Mouse (Mus musculus): Measurements from ENCODE around the gene Myl9. TPM values are rescaled to one million over a fixed set of nuclear protein-coding genes. Genes with fewer than 3 reads are reported as not detected.

The Myl9 gene
- polyA plus RNA-seq, 1 experiment: 442 TPM

GRCm38 (mm10) chr2:156765593-156765992, 9.6 kb upstream of the Myl9 start:
- TF ChIP-seq SRF (IDR thresholded peaks at IDR 0.05; ENCODE audit: control insufficient read depth, insufficient read length, low read depth) (no peak), MYOG (IDR thresholded peaks at IDR 0.05; ENCODE audit: control insufficient read depth in 1 of 3, insufficient read depth in 1 of 3, insufficient read length in 2 of 3, low read depth in 2 of 3) (peak in 1 of 3 experiments; percentile 26), CEBPB (IDR thresholded peaks at IDR 0.05; ENCODE audit: insufficient read depth, poor library complexity, severe bottlenecking) (no peak), POLR2AphosphoS2 (IDR thresholded peaks at IDR 0.05; ENCODE audit: insufficient read length, low read depth) (peak; percentile 63), E2F4 (IDR thresholded peaks at IDR 0.05; ENCODE audit: insufficient read depth) (no peak), REST (IDR thresholded peaks at IDR 0.05; ENCODE audit: insufficient read depth, insufficient read length) (no peak), MYOD1 (IDR thresholded peaks at IDR 0.05; ENCODE audit: control insufficient read depth in 1 of 3, insufficient read length in 2 of 3, low read depth in 2 of 3) (peak in 1 of 3 experiments; percentile 65)
- H3K79me2 ChIP-seq (ENCODE audit: control insufficient read depth, insufficient read depth): no peaks in the 10 kb centered on the region
- H3K4me3 ChIP-seq: no peak overlapping the region
- peaks cover 20% of the 10 kb centered on the region for H3K36me3 ChIP-seq (ENCODE audit: control insufficient read depth, insufficient read depth)
- H3K4me2 ChIP-seq (ENCODE audit: low read depth): no peak overlapping the region
- H3ac ChIP-seq (ENCODE audit: control insufficient read depth, insufficient read length): no peak overlapping the region
- H3K27me3 ChIP-seq (ENCODE audit: control insufficient read depth, insufficient read depth, insufficient read length): no peaks in the 10 kb centered on the region

GRCm38 (mm10) chr2:156766227-156767019, 8.8 kb upstream of the Myl9 start:
- no peak overlapping the region for H3K4me3 ChIP-seq
- no peak overlapping the region for H3ac ChIP-seq (ENCODE audit: control insufficient read depth, insufficient read length)
- no peaks in the 10 kb centered on the region for H3K27me3 ChIP-seq (ENCODE audit: control insufficient read depth, insufficient read depth, insufficient read length)
- H3K79me2 ChIP-seq (ENCODE audit: control insufficient read depth, insufficient read depth): no peaks in the 10 kb centered on the region
- no peak overlapping the region for H3K4me2 ChIP-seq (ENCODE audit: low read depth)
- H3K36me3 ChIP-seq (ENCODE audit: control insufficient read depth, insufficient read depth): peaks cover 14% of the 10 kb centered on the region
- TF ChIP-seq POLR2AphosphoS2 (IDR thresholded peaks at IDR 0.05; ENCODE audit: insufficient read length, low read depth): peak; percentile 72
- peak; percentile 10 for TF ChIP-seq POLR2A (IDR thresholded peaks at IDR 0.05; ENCODE audit: insufficient read length, low read depth)
- TF ChIP-seq REST (IDR thresholded peaks at IDR 0.05; ENCODE audit: insufficient read depth, insufficient read length): no peak
- TF ChIP-seq MYOD1 (IDR thresholded peaks at IDR 0.05; ENCODE audit: control insufficient read depth in 1 of 3, insufficient read length in 2 of 3, low read depth in 2 of 3): no peak
- TF ChIP-seq CEBPB (IDR thresholded peaks at IDR 0.05; ENCODE audit: insufficient read depth, poor library complexity, severe bottlenecking): no peak
- TF ChIP-seq MYOG (IDR thresholded peaks at IDR 0.05; ENCODE audit: control insufficient read depth in 1 of 3, insufficient read depth in 1 of 3, insufficient read length in 2 of 3, low read depth in 2 of 3): no peak
- TF ChIP-seq TCF12 (IDR thresholded peaks at IDR 0.05; ENCODE audit: insufficient read depth, poor library complexity, severe bottlenecking): no peak
- TF ChIP-seq USF1 (IDR thresholded peaks at IDR 0.05; ENCODE audit: low read depth): no peak
- TF ChIP-seq MAX (IDR thresholded peaks at IDR 0.05; ENCODE audit: low read depth): no peak
- no peak for TF ChIP-seq TCF3 (IDR thresholded peaks at IDR 0.05; ENCODE audit: insufficient read length, low read depth)
- TF ChIP-seq SRF (IDR thresholded peaks at IDR 0.05; ENCODE audit: control insufficient read depth, insufficient read length, low read depth): no peak
- TF ChIP-seq E2F4 (IDR thresholded peaks at IDR 0.05; ENCODE audit: insufficient read depth): no peak

DNA sequence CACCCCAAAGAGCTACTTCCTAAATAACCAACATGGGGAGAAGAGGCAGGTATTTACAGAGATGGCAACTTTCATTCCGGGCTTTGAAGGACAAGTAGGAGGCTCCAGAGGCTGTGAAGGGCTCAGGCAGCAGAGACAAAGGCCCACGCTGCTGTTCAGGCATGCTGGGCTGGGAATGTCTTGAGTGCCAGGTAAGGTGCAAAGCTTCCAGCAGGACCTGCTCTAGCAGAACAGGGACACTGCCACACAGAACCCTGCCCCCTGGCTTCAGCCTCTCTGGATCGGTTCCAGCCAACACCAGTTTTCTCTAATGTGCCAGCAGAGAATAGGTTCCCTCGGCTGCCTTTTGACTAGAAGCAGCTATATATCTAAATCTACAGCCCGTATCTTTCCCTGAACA, 8.1 kb upstream of the Myl9 start:
- no peak overlapping the region for H3K4me2 ChIP-seq (ENCODE audit: low read depth)
- H3K27me3 ChIP-seq (ENCODE audit: control insufficient read depth, insufficient read depth, insufficient read length): no peaks in the 10 kb centered on the region
- H3K79me2 ChIP-seq (ENCODE audit: control insufficient read depth, insufficient read depth): no peaks in the 10 kb centered on the region
- H3ac ChIP-seq (ENCODE audit: control insufficient read depth, insufficient read length): no peak overlapping the region
- no peak overlapping the region for H3K4me3 ChIP-seq
- TF ChIP-seq POLR2A (IDR thresholded peaks at IDR 0.05; ENCODE audit: insufficient read length, low read depth) (no peak), CEBPB (IDR thresholded peaks at IDR 0.05; ENCODE audit: insufficient read depth, poor library complexity, severe bottlenecking) (no peak), MAX (IDR thresholded peaks at IDR 0.05; ENCODE audit: low read depth) (no peak), POLR2AphosphoS2 (IDR thresholded peaks at IDR 0.05; ENCODE audit: insufficient read length, low read depth) (no peak), TCF3 (IDR thresholded peaks at IDR 0.05; ENCODE audit: insufficient read length, low read depth) (no peak), REST (IDR thresholded peaks at IDR 0.05; ENCODE audit: insufficient read depth, insufficient read length) (no peak)
- peaks cover 8% of the 10 kb centered on the region for H3K36me3 ChIP-seq (ENCODE audit: control insufficient read depth, insufficient read depth)

GRCm38 (mm10) chr2:156769274-156769673, 5.9 kb upstream of the Myl9 start:
- Histone ChIP-seq H3K27me3 (ENCODE audit: control insufficient read depth, insufficient read depth, insufficient read length) (no peaks in the 10 kb centered on the region), H3ac (ENCODE audit: control insufficient read depth, insufficient read length) (no peak overlapping the region), H3K4me3 (no peak overlapping the region), H3K4me2 (ENCODE audit: low read depth) (no peak overlapping the region), H3K79me2 (ENCODE audit: control insufficient read depth, insufficient read depth) (no peaks in the 10 kb centered on the region), H3K36me3 (ENCODE audit: control insufficient read depth, insufficient read depth) (no peaks in the 10 kb centered on the region)
- TF ChIP-seq REST (IDR thresholded peaks at IDR 0.05; ENCODE audit: insufficient read depth, insufficient read length): no peak
- TF ChIP-seq MAX (IDR thresholded peaks at IDR 0.05; ENCODE audit: low read depth): no peak
- no peak for TF ChIP-seq TCF12 (IDR thresholded peaks at IDR 0.05; ENCODE audit: insufficient read depth, poor library complexity, severe bottlenecking)
- TF ChIP-seq TCF3 (IDR thresholded peaks at IDR 0.05; ENCODE audit: insufficient read length, low read depth): no peak
- TF ChIP-seq USF1 (IDR thresholded peaks at IDR 0.05; ENCODE audit: low read depth): no peak
- TF ChIP-seq POLR2AphosphoS2 (IDR thresholded peaks at IDR 0.05; ENCODE audit: insufficient read length, low read depth): no peak
- TF ChIP-seq SRF (IDR thresholded peaks at IDR 0.05; ENCODE audit: control insufficient read depth, insufficient read length, low read depth): no peak
- TF ChIP-seq CEBPB (IDR thresholded peaks at IDR 0.05; ENCODE audit: insufficient read depth, poor library complexity, severe bottlenecking): no peak
- TF ChIP-seq MYOD1 (IDR thresholded peaks at IDR 0.05; ENCODE audit: control insufficient read depth in 1 of 3, insufficient read length in 2 of 3, low read depth in 2 of 3): no peak
- no peak for TF ChIP-seq MYOG (IDR thresholded peaks at IDR 0.05; ENCODE audit: control insufficient read depth in 1 of 3, insufficient read depth in 1 of 3, insufficient read length in 2 of 3, low read depth in 2 of 3)
- no peak for TF ChIP-seq E2F4 (IDR thresholded peaks at IDR 0.05; ENCODE audit: insufficient read depth)
- no peak for TF ChIP-seq POLR2A (IDR thresholded peaks at IDR 0.05; ENCODE audit: insufficient read length, low read depth)
